Mouse (Mus musculus): Measurements from ENCODE around the gene Pttg1ip. TPM values are rescaled to one million over a fixed set of nuclear protein-coding genes. Genes with fewer than 3 reads are reported as not detected.

Gene Pttg1ip
- total and polyA plus RNA-seq, 3 experiments = 165 to 202 (median 174) TPM

DNA sequence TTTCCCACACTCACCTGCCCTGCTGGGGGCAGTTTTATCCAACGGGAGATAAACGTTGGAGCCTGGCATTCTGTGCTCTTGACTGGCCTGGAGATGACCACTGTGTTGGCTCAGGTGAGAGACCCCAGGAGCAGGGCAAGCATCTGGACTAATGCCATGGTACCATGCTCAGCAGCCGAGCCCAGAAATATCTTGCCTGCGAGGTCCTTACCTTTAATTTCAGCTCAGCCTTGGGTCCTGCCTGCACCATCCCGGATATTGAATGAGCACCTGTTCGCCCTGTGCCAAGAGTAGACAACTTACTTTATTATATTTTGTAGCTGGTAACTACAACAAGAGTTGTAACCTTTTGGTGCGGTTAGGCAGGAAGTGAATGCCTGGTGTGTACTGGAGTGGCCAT lies 25.3 kb downstream of the Pttg1ip start:
- DNase-seq = no peak

DNA sequence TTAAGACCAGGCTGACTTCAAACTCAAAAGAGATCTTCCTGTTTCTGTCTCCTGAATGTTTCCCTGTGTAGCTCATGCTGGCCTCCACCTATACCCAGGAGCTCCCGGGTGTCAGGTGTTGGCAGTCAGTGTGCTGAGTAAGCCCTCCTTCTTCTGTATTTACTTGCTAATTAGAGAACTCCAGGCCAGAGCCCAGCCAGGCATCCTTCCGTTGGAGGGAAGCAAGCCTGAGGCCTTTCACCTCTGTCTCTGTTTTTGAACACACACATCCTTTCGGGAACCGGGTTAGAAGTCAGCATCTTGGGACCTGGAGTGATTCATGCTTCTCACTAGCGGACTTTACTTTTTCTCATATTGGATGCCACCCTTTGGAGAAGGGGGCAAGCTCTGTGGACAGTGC lies 25.9 kb downstream of the Pttg1ip start:
- no peak for DNase-seq

DNA sequence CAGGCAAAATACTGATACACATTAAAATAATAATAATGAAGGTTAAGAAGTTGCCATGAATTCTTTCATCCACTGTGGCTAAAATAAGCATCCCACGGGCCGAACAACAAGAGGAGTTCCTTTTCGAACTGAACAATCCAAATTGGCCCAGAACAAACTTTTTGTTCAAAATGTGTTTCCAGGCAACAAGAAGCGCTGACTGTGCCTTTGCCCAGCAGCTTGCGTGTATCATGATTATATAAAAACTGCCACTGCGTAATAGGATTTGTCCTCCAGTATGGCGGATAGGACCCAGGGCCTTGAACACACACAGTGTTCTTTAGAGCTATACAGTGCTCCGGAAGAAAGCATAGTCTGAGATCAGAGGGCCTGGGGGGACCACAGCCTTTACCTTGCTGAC lies 27.1 kb downstream of the Pttg1ip start:
- DNase-seq = no peak

DNA sequence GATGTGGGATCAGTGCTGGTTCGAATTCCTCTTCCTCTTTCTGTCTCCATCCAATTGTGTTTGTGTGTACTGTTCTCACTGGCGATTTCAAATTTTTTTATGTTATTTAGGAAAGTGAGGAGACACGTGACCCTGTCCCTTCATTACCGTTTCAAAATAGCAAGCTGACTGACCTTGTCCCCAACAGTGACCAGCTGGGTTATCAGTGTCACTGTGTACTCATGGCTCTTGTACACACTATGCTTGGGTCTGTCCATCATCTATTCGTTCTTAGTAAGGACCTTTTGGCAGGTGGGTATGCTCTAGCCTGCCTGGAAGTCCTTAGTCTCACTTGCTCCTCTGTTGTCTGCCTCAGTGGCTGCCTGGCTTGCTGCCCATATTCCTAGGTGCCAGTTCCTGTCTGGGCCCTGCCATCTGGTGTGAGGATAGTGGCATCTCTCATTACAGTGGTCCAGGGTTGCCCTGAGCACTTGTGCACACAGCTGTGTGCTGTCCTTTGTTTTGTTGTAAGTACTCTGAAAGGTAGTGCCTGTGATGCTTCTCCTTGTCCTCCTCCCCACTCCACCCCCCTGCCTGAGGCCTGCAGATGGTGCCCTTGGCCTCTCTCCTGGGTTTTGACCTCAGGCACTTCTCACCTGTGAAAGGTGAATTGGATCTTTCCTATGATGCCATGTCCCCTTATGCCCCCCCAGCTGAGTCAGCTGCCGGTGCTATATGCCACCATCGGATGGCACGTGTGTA lies 28.9 kb downstream of the Pttg1ip start:
- DNase-seq = no peak

DNA sequence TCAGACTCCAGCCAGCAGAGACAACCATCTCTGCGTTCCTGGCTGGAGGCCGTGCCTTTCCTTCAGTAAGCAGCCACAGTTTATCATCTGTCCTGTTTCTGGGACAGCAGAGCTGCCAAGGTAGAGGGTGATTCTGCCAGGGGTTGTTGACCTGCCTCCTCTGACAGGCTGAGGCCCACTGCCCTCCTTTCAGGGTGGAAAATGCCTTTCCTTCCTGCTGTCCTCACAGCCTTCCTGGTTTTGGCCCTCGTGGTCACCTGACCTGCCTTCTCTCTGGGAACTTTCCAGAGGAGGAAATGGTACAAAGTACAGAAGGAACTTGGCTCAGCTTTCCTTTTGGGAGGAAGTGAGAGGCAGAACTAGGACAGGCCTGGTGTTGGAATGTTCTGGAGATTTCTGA lies 31.9 kb downstream of the Pttg1ip start:
- peak; percentile 76 for DNase-seq

DNA sequence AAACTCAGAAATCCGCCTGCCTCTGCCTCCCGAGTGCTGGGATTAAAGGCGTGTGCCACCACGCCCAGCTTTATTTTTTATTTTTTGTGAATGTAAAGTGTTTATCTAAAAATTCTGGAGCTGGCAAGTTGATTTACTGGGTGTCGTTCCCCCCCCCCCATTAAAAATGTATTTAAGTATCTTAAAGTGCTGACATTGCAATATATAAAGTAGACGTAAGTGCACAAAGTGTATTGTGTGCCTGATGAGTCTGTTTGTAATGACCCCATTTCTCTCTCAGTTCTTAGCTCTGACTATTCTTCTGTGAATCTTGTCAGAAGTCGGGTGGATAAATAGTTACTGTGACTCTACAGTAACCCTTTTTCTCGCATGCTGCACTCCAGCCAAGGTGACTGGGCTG lies 34.1 kb downstream of the Pttg1ip start:
- no peak for DNase-seq

DNA sequence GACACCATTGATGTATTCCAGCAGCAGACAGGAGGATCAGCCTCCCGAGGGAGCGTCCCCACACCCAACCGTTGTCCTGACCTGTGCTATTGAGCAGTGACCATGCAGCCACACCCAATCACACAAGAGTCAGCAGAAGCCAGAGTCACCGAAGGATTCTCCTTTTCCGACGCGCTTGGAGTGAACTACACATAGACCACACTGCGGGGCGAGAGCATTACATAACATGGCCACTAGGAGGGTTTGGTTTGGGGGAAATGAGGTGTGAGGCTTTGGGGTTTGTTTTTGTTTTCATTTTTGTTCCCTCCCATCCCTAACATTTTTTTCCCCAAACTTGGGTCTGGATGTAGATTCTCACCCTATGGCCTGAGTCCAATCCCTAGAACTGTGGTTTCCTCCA lies 34.6 kb downstream of the Pttg1ip start:
- DNase-seq = no peak

DNA sequence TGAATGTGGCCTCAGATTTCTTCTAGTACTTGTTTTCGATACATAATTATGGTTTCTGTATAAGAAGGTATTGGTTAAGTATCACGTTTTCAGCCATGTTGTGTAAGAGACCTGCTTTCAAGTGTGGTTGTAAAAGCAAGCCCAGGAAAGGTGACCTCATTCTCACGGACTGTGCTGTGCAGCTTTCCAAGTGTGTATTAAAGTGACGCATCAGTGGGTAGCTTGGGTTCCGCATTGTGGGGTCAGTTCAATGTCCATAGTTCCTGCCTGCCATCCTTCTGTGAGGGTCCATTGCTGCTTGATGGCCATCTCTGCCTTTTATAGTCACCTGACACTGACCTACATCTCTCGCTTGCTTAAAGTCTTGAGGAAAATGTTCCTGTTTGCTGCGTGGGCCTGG lies 35.4 kb downstream of the Pttg1ip start:
- DNase-seq = no peak

DNA sequence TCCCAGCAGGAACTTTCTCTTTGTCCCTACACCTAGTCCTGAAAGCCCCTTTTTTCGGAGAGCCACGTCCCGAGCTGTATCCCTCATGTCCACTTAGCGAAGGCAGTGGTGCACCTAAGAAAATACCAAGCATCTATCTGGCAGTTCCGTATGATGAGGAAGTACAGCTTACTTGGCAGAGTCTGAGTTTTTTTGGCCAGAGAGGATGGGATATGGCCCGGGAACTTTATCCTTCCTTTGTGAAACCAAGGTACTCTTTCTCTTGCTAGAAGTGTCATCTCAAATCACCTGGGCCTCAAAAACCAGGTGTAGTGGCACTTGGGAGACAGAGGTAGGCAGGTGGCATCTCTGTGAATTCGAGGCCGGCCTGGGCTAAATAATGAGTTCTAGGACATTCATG lies 40.0 kb downstream of the Pttg1ip start:
- DNase-seq = no peak

DNA sequence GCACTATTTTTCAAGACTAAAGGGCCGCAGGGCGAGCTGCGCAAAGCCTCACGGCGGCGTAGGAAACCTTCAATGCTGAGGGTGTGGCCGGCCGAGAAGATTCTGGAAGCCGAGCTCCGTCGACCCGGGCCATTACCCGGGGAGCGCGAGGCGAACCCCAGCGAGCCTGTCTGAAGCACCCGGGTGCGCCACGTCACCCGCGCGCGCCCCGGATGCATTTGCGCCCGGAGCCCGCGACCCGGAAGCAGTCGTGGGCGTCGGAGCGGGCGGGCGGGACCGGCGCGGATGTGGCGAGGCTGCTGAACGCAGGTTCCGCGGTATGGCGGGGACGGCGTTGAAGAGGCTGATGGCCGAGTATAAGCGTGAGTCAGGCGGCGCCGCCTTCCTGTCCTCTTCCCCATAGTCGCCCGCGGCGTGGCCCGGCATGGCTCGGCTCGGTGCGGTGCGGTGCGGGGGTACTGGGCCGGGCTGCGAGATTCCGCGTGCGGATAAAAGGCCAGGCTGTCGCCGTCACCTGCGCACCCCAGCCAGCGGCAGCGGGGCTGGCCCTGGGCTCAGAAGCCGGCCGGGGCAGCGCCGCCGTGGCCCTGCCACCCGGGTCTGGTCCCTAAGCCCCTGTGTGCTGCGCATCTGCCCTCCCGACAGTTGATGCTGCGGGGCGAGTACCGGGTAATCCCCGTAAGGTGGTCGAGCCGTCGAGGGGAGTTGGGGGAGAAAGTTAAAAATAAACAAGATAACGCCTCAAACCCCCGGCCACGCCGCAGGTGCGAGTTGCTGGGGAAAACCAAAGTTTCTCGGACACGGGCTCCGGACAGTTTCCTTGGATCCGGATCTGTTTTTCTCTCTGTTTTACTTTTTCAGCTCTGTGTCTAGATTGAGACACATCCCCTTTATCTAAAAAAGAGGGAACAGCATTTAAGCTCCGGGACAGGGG lies 40.8 kb downstream of the Pttg1ip start, which contains the start of gene Ube2g2:
TSS of gene Ube2g2 (plus strand) at position 221 of the 934 bp plus-strand sequence.
- peak; percentile 96 for DNase-seq

DNA sequence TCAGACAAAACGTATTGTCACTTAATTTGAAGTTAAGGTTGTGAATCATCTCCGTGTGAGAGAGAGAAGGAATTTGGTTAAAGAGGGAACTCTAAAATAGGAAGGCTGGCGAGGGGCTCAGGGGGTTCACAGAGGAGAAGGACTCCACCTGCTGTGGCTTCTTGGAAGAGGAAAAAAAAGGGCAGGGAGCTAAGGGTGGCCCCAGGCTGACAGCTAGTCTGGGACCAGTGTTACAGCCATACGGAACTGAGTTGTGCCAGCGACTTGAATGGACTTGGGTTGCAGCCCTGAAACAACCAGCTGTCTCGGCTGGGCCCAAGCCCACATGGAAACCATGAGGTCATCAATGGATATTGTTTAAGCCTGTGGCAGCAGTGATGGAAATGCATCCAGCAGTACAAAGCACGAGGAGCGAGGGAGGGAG lies 41.6 kb downstream of the Pttg1ip start:
- peak; percentile 48 for DNase-seq

DNA sequence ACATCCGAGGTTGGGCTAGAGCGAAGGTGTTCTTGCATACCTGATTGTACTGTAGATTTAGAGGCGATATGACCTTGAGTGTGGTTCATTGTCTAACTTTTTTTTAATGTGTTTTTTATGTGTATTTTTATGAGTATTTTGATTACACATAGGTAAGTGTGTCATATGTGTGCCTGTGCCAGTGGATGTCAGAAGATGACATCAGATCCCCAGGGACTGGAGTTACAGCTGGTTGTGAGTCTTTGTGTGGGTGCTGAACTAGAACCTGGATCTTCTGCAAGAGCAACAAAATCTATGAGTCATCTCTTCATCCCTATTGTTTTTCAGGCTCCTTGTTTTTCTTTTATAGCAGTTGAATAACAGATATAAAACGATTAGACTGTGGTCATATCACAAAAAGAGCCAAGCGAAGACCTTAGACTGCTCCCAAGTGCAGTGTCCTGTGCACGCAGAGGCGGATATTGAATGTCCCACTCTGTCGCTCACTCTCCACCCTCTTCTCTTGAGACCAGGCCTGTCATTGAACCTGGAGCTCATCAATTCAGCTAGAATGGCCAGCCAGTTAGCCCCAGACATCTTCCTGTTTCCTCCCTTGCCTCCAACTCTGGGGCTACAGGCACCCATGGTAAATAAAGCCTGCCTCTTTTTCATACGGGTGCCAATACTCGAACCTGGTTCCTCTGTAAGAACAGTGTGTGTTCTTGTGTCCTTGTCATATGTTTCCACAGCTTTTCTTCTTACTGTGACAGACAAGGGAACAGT lies 42.3 kb downstream of the Pttg1ip start:
- DNase-seq = no peak

DNA sequence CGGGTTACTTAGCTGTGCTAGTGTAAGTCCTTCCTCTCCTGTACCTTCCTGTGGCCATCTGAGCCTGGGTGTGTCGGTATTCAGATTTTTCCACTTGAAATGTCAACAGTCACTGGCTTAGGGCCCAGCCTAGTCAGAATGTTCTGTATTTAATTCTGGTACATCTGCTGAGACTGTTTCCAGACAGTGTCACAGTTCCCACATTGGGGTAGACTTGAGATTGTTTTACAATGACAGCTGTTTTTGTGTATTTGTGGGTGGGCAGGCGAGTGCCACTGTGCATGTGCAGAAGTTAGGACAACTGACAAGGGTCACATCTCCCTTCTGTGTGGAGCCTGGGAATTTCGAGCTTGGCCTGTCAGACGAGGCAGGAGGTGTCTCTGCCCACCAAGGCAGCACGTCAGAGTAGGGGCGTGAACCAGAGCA lies 43.1 kb downstream of the Pttg1ip start:
- DNase-seq = peak; percentile 39

DNA sequence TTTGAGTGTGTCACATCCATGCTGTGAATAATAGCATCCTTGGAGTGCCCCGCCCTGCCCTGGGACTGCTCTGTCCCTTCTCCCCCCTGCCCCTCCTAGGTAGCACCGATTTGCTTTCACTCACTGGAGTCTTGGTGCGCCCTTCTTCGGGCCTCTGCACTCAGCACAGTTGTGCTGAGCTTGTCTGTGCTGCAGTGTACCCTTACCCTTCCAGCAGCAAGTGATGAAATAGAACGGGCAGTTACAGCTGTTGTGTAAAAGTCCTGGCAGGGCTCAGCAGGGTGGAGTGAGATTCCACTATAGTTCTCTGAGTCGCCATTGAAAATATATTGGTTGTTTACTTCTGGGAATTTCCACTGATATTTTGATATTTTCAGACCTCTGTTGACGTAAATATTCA lies 44.5 kb downstream of the Pttg1ip start:
- peak; percentile 29 for DNase-seq

DNA sequence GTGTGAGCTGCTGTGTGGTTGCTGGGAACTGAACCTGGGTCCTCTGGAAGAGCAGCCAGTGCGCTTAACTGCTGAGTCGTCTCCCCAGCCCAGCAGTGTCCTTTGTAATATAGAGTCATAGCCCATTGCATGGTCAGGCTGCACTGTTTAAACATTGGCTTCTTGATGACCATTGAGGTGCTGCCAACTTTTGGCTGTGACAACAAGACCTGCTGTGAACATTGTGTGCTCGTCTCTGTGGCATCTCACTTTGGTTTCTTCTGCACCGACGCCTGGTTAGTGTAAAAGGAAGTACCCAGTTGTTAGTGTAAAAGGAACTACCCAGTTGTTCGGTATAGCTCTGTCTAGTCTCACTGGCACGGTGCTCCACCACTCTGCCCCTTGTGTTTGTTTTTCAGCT lies 45.1 kb downstream of the Pttg1ip start:
- no peak for DNase-seq

DNA sequence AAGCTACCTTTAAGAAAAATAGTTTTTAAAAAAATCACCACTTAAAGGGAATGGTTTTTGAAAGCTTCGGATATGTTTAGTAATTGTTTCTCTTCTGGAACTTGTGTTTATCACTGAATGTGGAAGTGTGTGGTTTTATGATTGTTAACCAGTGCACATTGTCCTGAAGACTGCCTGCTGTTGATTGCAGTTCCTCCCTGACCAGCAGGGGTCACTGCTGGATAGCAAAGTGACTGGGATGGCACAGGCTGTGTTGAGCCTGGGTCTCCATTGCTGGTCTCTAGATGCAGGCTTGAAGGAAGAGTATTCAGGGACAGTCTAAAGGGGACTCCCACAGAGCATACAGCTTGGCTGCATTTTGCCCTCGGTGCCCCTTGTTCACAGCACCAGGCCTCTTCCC lies 46.0 kb downstream of the Pttg1ip start:
- peak; percentile 75 for DNase-seq

DNA sequence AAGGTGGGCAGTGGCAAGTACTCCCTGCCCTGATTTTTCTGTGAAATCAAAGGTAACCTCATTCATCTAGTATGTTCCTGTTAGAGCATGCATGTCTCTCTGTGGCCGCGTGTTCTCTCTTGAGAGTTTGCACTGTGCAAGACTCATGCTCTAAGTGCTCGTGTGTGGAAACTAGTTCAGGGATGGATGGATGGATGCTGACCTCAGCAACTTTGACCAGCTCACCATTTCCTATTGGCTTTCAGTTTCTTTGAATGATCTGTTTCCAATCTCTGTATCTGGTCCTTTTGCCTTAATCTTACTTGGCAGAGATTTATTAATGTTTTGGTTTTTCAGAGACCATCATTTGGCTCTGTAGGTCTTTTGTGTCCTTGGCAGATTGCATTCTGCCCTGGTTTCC lies 47.6 kb downstream of the Pttg1ip start:
- DNase-seq = no peak

DNA sequence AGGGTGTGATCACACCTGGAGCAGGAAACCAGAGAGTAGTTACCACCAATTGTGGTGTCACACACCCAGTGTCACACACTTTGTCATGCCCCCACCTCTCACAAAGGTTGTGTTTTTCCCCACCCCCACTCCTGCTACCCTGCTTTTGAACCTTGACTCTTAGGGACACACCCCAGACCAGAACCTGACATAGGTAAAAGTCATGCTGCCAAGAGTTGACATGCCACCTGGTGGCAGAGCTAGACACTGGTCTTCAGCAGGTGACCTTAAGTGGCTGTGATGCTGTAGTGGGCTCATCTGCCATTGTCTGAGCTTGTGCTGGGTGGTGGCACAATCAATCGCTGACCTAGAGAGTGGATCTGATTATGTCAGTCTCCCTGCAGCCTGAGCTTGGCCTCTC lies 48.5 kb downstream of the Pttg1ip start:
- DNase-seq = no peak

DNA sequence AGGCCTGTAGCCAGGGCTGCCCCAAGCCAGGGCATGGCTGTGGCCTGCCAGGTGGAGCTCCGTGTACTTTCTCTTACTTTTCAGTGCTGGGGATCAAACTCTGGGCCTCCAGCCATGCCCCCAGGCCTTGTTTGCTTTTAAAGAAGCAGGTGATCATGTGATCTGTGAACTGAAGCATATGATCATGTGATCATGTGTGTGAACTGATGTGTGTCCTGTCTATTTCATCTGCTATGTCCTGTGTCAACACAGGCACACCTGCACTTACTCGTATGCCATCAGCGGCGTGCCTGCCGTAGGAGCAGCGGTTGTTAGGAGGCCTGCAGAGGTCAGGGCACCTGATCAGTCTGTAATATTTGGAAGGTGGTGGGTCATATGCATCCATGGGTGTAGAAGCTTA lies 52.5 kb downstream of the Pttg1ip start:
- no peak for DNase-seq

DNA sequence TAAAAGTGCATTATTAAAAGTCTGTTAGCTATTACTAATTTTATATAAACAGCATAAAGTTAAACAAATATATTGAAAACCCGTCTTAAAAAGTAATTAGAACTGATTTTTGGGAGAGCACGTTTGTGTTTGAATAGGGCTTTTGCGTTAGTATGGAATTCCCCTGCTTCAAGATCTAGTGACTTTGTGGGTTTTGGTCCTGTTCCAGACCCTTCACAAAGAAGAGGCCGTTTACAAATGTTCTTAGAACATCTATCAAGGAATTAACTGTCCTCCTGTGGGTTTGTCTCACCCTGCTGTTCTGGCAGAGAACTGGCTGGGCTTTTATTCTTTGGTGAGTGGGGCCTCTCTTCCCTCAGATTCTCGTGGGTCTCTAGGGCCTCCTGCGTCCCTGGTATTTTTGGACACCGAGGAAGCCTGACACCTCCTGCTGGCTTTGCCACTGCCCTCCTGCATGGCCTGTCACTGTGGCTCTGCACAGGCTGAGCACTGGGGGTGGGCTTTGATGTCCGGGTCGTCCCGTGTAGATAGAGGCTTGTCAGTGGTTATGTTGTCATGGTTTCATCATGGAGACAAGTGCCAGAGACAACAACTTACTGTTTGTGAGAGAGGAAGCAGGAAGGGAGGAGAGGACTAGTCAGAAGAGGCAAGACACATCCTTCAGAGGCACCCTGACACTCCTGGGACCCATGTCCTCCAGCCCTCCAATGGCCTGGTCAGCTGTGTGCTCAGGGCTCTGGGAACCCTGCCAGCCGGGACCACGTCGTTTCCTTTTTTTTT lies 53.1 kb downstream of the Pttg1ip start:
- DNase-seq = no peak

DNA sequence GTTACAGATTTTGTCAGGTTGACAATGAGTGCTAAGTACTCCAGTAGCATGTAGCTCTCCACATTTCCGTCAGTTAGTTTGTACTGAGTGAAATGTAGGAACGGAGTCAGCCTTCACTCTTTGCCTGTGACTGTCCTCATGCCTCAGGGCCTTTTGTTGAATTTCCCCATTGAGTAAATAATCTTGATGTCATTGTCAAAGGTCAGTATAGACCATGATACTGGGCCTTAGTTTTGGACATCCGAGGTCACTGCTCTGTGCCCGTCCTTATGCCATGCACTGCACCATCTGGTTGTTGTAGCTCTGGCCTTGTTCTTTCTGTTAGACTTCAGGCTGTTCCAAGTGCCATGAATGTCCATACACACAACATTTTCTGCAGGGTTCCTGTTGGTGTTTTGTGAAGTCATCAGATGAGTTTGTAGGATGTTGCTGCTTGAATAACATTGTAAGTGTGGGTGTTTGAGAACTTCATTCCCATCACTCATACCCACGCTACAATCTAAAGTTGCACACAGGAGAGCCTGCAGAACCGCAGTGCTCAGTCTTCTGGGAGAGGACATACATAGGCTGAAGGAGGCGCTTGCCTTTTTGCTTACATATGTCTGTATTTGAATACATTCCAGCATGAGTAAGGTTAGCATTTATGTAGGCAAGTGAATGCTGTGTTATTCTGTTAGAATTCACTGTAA lies 54.9 kb downstream of the Pttg1ip start:
- no peak for DNase-seq

Measured in adrenal gland, adult 2 months (tissue).